Mouse (Mus musculus): ENCODE measurements around the gene Kcnh1. TPM values are rescaled to one million over a fixed set of nuclear protein-coding genes. Genes with fewer than 3 reads are reported as not detected.

Kcnh1 gene
- polyA plus RNA-seq, 1 experiment from 2014 or later = 0.04 TPM

GRCm38 (mm10) chr1:192232696-192233095, 42.1 kb downstream of the Kcnh1 start:
- DNase-seq (ENCODE audit: low spot score) = no peak
- no peak overlapping the region for H3K4me2 ChIP-seq
- H3K9me3 ChIP-seq (ENCODE audit: control insufficient read depth, low read length) = no peaks in the 10 kb centered on the region; the same call in 1 of the 2 replicates
- ATAC-seq (replicated peaks; ENCODE audit: low FRiP score) = no peak
- no peaks in the 10 kb centered on the region for H3K27me3 ChIP-seq (replicated peaks; ENCODE audit: control insufficient read depth, insufficient read depth, low read length)
- WGBS = 37% methylated on average over 1 of the region's 1 CpGs
- H3K4me3 ChIP-seq (ENCODE audit: low read depth, low read length) = no peak overlapping the region
- no peak overlapping the region for H3K27ac ChIP-seq (ENCODE audit: low read depth, low read length)
- H3K36me3 ChIP-seq (ENCODE audit: control insufficient read depth, insufficient read depth, low read length) = no peaks in the 10 kb centered on the region
- no peak overlapping the region for H3K9ac ChIP-seq (ENCODE audit: low read depth, low read length)
- H3K4me1 ChIP-seq (replicated peaks; ENCODE audit: control insufficient read depth, insufficient read depth, low read length) = no peaks in the 10 kb centered on the region

GRCm38 (mm10) chr1:192246836-192247235, 56.3 kb downstream of the Kcnh1 start:
- no peak for ATAC-seq (replicated peaks; ENCODE audit: low FRiP score)
- DNase-seq (ENCODE audit: low spot score) = no peak
- WGBS = 59% methylated on average over 3 of the region's 3 CpGs
- H3K4me2 ChIP-seq = no peak overlapping the region
- no peak overlapping the region for H3K4me3 ChIP-seq (ENCODE audit: low read depth, low read length)
- no peaks in the 10 kb centered on the region for H3K9me3 ChIP-seq (ENCODE audit: control insufficient read depth, low read length)
- H3K27ac ChIP-seq (ENCODE audit: low read depth, low read length) = no peak overlapping the region
- no peaks in the 10 kb centered on the region for H3K36me3 ChIP-seq (ENCODE audit: control insufficient read depth, insufficient read depth, low read length)
- H3K4me1 ChIP-seq (replicated peaks; ENCODE audit: control insufficient read depth, insufficient read depth, low read length) = no peaks in the 10 kb centered on the region
- no peaks in the 10 kb centered on the region for H3K27me3 ChIP-seq (replicated peaks; ENCODE audit: control insufficient read depth, insufficient read depth, low read length)
- no peak overlapping the region for H3K9ac ChIP-seq (ENCODE audit: low read depth, low read length)

- Histone ChIP-seq H3K9ac (ENCODE audit: low read depth, low read length) (no peak overlapping the region), H3K4me2 (no peak overlapping the region), H3K27ac (ENCODE audit: low read depth, low read length) (no peak overlapping the region), H3K4me1 (replicated peaks; ENCODE audit: control insufficient read depth, insufficient read depth, low read length) (no peaks in the 10 kb centered on the region), H3K9me3 (ENCODE audit: control insufficient read depth, low read length) (no peaks in the 10 kb centered on the region), H3K27me3 (replicated peaks; ENCODE audit: control insufficient read depth, insufficient read depth, low read length) (no peaks in the 10 kb centered on the region), H3K36me3 (ENCODE audit: control insufficient read depth, insufficient read depth, low read length) (no peaks in the 10 kb centered on the region), H3K4me3 (ENCODE audit: low read depth, low read length) (no peak overlapping the region)
- WGBS = 83% methylated on average over 5 of the region's 5 CpGs
- ATAC-seq (replicated peaks; ENCODE audit: low FRiP score) (no peak), DNase-seq (ENCODE audit: low spot score) (no peak)
Observed at GRCm38 (mm10) chr1:192259146-192259545, 68.6 kb downstream of the Kcnh1 start.

GRCm38 (mm10) chr1:192259616-192260015, 69.0 kb downstream of the Kcnh1 start:
- no peak for DNase-seq (ENCODE audit: low spot score)
- ATAC-seq (replicated peaks; ENCODE audit: low FRiP score) = no peak
- Histone ChIP-seq H3K27ac (ENCODE audit: low read depth, low read length) (no peak overlapping the region), H3K36me3 (ENCODE audit: control insufficient read depth, insufficient read depth, low read length) (no peaks in the 10 kb centered on the region), H3K4me3 (ENCODE audit: low read depth, low read length) (no peak overlapping the region), H3K4me1 (replicated peaks; ENCODE audit: control insufficient read depth, insufficient read depth, low read length) (no peaks in the 10 kb centered on the region), H3K27me3 (replicated peaks; ENCODE audit: control insufficient read depth, insufficient read depth, low read length) (no peaks in the 10 kb centered on the region), H3K9me3 (ENCODE audit: control insufficient read depth, low read length) (no peaks in the 10 kb centered on the region), H3K9ac (ENCODE audit: low read depth, low read length) (no peak overlapping the region), H3K4me2 (no peak overlapping the region)
- 70% methylated on average over 7 of the region's 7 CpGs for WGBS

GRCm38 (mm10) chr1:192265704-192266103, 75.1 kb downstream of the Kcnh1 start:
- H3K9ac ChIP-seq (ENCODE audit: low read depth, low read length) = no peak overlapping the region
- no peak overlapping the region for H3K27ac ChIP-seq (ENCODE audit: low read depth, low read length)
- no peak overlapping the region for H3K4me2 ChIP-seq
- ATAC-seq (replicated peaks; ENCODE audit: low FRiP score) = no peak
- H3K27me3 ChIP-seq (replicated peaks; ENCODE audit: control insufficient read depth, insufficient read depth, low read length) = no peaks in the 10 kb centered on the region
- H3K4me3 ChIP-seq (ENCODE audit: low read depth, low read length) = no peak overlapping the region
- no peak for DNase-seq (ENCODE audit: low spot score)
- H3K9me3 ChIP-seq (ENCODE audit: control insufficient read depth, low read length) = no peaks in the 10 kb centered on the region
- H3K36me3 ChIP-seq (ENCODE audit: control insufficient read depth, insufficient read depth, low read length) = no peaks in the 10 kb centered on the region
- WGBS = 84% methylated on average over 1 of the region's 1 CpGs
- no peaks in the 10 kb centered on the region for H3K4me1 ChIP-seq (replicated peaks; ENCODE audit: control insufficient read depth, insufficient read depth, low read length)

- Histone ChIP-seq H3K27me3 (replicated peaks; ENCODE audit: control insufficient read depth, insufficient read depth, low read length) (no peaks in the 10 kb centered on the region), H3K4me2 (no peak overlapping the region), H3K4me3 (ENCODE audit: low read depth, low read length) (no peak overlapping the region), H3K9me3 (ENCODE audit: control insufficient read depth, low read length) (no peaks in the 10 kb centered on the region), H3K36me3 (ENCODE audit: control insufficient read depth, insufficient read depth, low read length) (no peaks in the 10 kb centered on the region), H3K4me1 (replicated peaks; ENCODE audit: control insufficient read depth, insufficient read depth, low read length) (no peaks in the 10 kb centered on the region), H3K9ac (ENCODE audit: low read depth, low read length) (no peak overlapping the region), H3K27ac (ENCODE audit: low read depth, low read length) (no peak overlapping the region)
- WGBS = 85% methylated on average over 6 of the region's 6 CpGs
- ATAC-seq (replicated peaks; ENCODE audit: low FRiP score) = no peak
- DNase-seq (ENCODE audit: low spot score) = no peak
Observed at GRCm38 (mm10) chr1:192266956-192267355, 76.4 kb downstream of the Kcnh1 start.

GRCm38 (mm10) chr1:192268878-192269277, 78.3 kb downstream of the Kcnh1 start:
- H3K9me3 ChIP-seq (ENCODE audit: control insufficient read depth, low read length) = no peaks in the 10 kb centered on the region
- H3K36me3 ChIP-seq (ENCODE audit: control insufficient read depth, insufficient read depth, low read length) = no peaks in the 10 kb centered on the region
- H3K4me1 ChIP-seq (replicated peaks; ENCODE audit: control insufficient read depth, insufficient read depth, low read length) = no peaks in the 10 kb centered on the region
- no peak for DNase-seq (ENCODE audit: low spot score)
- 78% methylated on average over 5 of the region's 5 CpGs for WGBS
- H3K27me3 ChIP-seq (replicated peaks; ENCODE audit: control insufficient read depth, insufficient read depth, low read length) = no peaks in the 10 kb centered on the region
- H3K4me3 ChIP-seq (ENCODE audit: low read depth, low read length) = no peak overlapping the region
- no peak overlapping the region for H3K27ac ChIP-seq (ENCODE audit: low read depth, low read length)
- no peak overlapping the region for H3K9ac ChIP-seq (ENCODE audit: low read depth, low read length)
- no peak overlapping the region for H3K4me2 ChIP-seq
- no peak for ATAC-seq (replicated peaks; ENCODE audit: low FRiP score)

- no peak for DNase-seq (ENCODE audit: low spot score)
- Histone ChIP-seq H3K4me2 (no peak overlapping the region), H3K36me3 (ENCODE audit: control insufficient read depth, insufficient read depth, low read length) (no peaks in the 10 kb centered on the region), H3K9ac (ENCODE audit: low read depth, low read length) (no peak overlapping the region), H3K9me3 (ENCODE audit: control insufficient read depth, low read length) (no peaks in the 10 kb centered on the region), H3K27me3 (replicated peaks; ENCODE audit: control insufficient read depth, insufficient read depth, low read length) (no peaks in the 10 kb centered on the region), H3K27ac (ENCODE audit: low read depth, low read length) (no peak overlapping the region), H3K4me1 (replicated peaks; ENCODE audit: control insufficient read depth, insufficient read depth, low read length) (no peaks in the 10 kb centered on the region), H3K4me3 (ENCODE audit: low read depth, low read length) (no peak overlapping the region)
- 83% methylated on average over 9 of the region's 9 CpGs for WGBS
- no peak for ATAC-seq (replicated peaks; ENCODE audit: low FRiP score)
Observed at GRCm38 (mm10) chr1:192269911-192270310, 79.3 kb downstream of the Kcnh1 start.

GRCm38 (mm10) chr1:192277801-192278385, 87.3 kb downstream of the Kcnh1 start:
- ATAC-seq (replicated peaks; ENCODE audit: low FRiP score) = no peak
- H3K4me1 ChIP-seq (replicated peaks; ENCODE audit: control insufficient read depth, insufficient read depth, low read length) = no peaks in the 10 kb centered on the region
- WGBS = 71% methylated on average over 5 of the region's 5 CpGs

More at GRCm38 (mm10) chr1:192277801-192278385, 87.3 kb downstream of the Kcnh1 start:
- Histone ChIP-seq H3K27me3 (replicated peaks; ENCODE audit: control insufficient read depth, insufficient read depth, low read length) (no peaks in the 10 kb centered on the region), H3K9ac (ENCODE audit: low read depth, low read length) (no peak overlapping the region), H3K4me2 (no peak overlapping the region), H3K36me3 (ENCODE audit: control insufficient read depth, insufficient read depth, low read length) (no peaks in the 10 kb centered on the region), H3K9me3 (ENCODE audit: control insufficient read depth, low read length) (no peaks in the 10 kb centered on the region), H3K4me3 (ENCODE audit: low read depth, low read length) (no peak overlapping the region), H3K27ac (ENCODE audit: low read depth, low read length) (no peak overlapping the region)
- no peak for DNase-seq (ENCODE audit: low spot score)

All from liver, embryonic 11.5 days (tissue).